Mouse (Mus musculus): ENCODE results near the gene Cldn4.
A peak's percentile ranks its signal among the peaks of the same experiment; 100 is the strongest.
"Not testable (repeated sequence)": the region's sequence is repeated elsewhere in the genome, so short reads cannot be mapped to it uniquely, and the experiment has no call there.

Cldn4 gene

GRCm38 (mm10) chr5:134964655-134965054 lies 17.9 kb upstream of the Cldn4 start:
- not testable (repeated sequence) for DNase-seq (ENCODE audit: low spot score in 2 of 2)

GRCm38 (mm10) chr5:134963546-134963945 lies 16.8 kb upstream of the Cldn4 start:
- DNase-seq (ENCODE audit: low spot score in 2 of 2) = no peak

GRCm38 (mm10) chr5:134961519-134961918 lies 14.8 kb upstream of the Cldn4 start:
- DNase-seq (ENCODE audit: low spot score in 2 of 2) = no peak

- DNase-seq (ENCODE audit: low spot score in 2 of 2) = no peak
Measured at GRCm38 (mm10) chr5:134960430-134960829, 13.7 kb upstream of the Cldn4 start.

GRCm38 (mm10) chr5:134959114-134959513 lies 12.4 kb upstream of the Cldn4 start:
- peak in 1 of 2 experiments; percentile 13 for DNase-seq (ENCODE audit: low spot score in 2 of 2)

GRCm38 (mm10) chr5:134955491-134955890 lies 8.8 kb upstream of the Cldn4 start:
- no peak for DNase-seq (ENCODE audit: low spot score in 2 of 2)

GRCm38 (mm10) chr5:134951053-134951884 lies 4.5 kb upstream of the Cldn4 start:
- no peak for DNase-seq (ENCODE audit: low spot score in 2 of 2)

GRCm38 (mm10) chr5:134948085-134948439 lies 1.3 kb upstream of the Cldn4 start:
- DNase-seq (ENCODE audit: low spot score in 2 of 2) = no peak

GRCm38 (mm10) chr5:134947420-134948084 lies 818 bp upstream of the Cldn4 start:
- DNase-seq (ENCODE audit: low spot score in 2 of 2) = no peak

- DNase-seq (ENCODE audit: low spot score in 2 of 2) = no peak
Measured at GRCm38 (mm10) chr5:134946063-134946856, 474 bp downstream of the Cldn4 start.

GRCm38 (mm10) chr5:134945266-134945959 lies 1.3 kb downstream of the Cldn4 start:
- DNase-seq (ENCODE audit: low spot score in 2 of 2) = no peak

GRCm38 (mm10) chr5:134944179-134944578 lies 2.6 kb downstream of the Cldn4 start:
- no peak for DNase-seq (ENCODE audit: low spot score in 2 of 2)

- DNase-seq (ENCODE audit: low spot score in 2 of 2) = no peak
Measured at GRCm38 (mm10) chr5:134942740-134943139, 4.0 kb downstream of the Cldn4 start.

- no peak for DNase-seq (ENCODE audit: low spot score in 2 of 2)
Measured at GRCm38 (mm10) chr5:134941472-134942209, 5.1 kb downstream of the Cldn4 start.

- DNase-seq (ENCODE audit: low spot score in 2 of 2) = not testable (repeated sequence)
Measured at GRCm38 (mm10) chr5:134939554-134939953, 7.2 kb downstream of the Cldn4 start.

GRCm38 (mm10) chr5:134939069-134939468 lies 7.7 kb downstream of the Cldn4 start:
- DNase-seq (ENCODE audit: low spot score in 2 of 2) = no peak

GRCm38 (mm10) chr5:134936626-134937185 lies 10.0 kb downstream of the Cldn4 start:
- DNase-seq (ENCODE audit: low spot score in 2 of 2) = no peak

GRCm38 (mm10) chr5:134936051-134936450 lies 10.7 kb downstream of the Cldn4 start:
- DNase-seq (ENCODE audit: low spot score in 2 of 2) = no peak

GRCm38 (mm10) chr5:134934666-134935065 lies 12.1 kb downstream of the Cldn4 start:
- DNase-seq (ENCODE audit: low spot score in 2 of 2) = no peak

- DNase-seq (ENCODE audit: low spot score in 2 of 2) = not testable (repeated sequence)
Measured at GRCm38 (mm10) chr5:134933686-134934085, 13.0 kb downstream of the Cldn4 start.

GRCm38 (mm10) chr5:134933281-134933680 lies 13.5 kb downstream of the Cldn4 start:
- DNase-seq (ENCODE audit: low spot score in 2 of 2) = no peak
